Mouse (Mus musculus): ENCODE measurements at regions not wholly inside any gene's neighbourhood (a gene's known extent, or its start where the extent isn't known, plus 50 kb on each side); places are given as distances from the start of the nearest gene placed in this dataset.

- TF ChIP-seq CTCF (IDR thresholded peaks at IDR 0.05; ENCODE audit: borderline replicate concordance, extremely low read depth, insufficient read depth, insufficient read length), result no peak
- no peak for TF ChIP-seq POLR2A (IDR thresholded peaks at IDR 0.05; ENCODE audit: borderline replicate concordance, extremely low read depth, insufficient read depth, insufficient read length, poor library complexity, severe bottlenecking)
These were observed 201.8 kb upstream of the Tmc3 start for GRCm38 (mm10) chr7:83382803-83383363.

All from brain, embryonic 14.5 days (tissue).